Mouse (Mus musculus) leukemia stem cell, adult 10-12 weeks (primary cell): Measurements from ENCODE around the gene Vmn2r111. TPM values are rescaled to one million over a fixed set of nuclear protein-coding genes. Genes with fewer than 3 reads are reported as not detected.

Source experiments
- polyA plus RNA-seq: library from polyadenylated mRNA; stranded (reverse); fragments of >175 nt; gene quantifications from 2 replicates; pipeline ENCODE4 v1.2.3, GENCODE M21; 2012; ENCODE audit warnings: low replicate concordance

Gene Vmn2r111
- polyA plus RNA-seq: not detected in 2 replicates

DNA sequence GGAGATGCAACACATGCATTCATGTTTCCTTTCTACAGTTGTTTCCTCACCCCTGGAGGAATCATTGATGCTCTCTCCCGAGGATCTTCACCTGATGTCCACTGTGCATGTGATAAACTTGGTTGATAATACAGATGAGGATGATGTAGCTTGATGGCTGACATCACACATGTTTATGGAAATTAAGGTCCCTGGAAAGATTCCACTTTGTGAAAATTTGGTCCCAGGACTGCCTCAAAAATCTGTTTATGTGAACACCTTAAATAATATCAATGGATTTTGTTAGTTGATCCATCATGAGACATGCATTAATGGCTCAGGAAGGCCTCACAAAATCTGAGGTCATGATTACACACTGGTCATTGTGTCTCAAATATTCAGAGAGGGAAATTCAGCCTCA lies at the start of gene Vmn2r111:
Gene Vmn2r111, minus strand, starts transcription at position 101 of the 400 bp plus-strand sequence.

DNA sequence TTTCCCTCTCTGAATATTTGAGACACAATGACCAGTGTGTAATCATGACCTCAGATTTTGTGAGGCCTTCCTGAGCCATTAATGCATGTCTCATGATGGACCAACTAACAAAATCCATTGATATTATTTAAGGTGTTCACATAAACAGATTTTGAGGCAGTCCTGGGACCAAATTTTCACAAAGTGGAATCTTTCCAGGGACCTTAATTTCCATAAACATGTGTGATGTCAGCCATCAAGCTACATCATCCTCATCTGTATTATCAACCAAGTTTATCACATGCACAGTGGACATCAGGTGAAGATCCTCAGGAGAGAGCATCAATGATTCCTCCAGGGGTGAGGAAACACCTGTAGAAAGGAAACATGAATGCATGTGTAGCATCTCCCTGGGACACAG lies 27.4 kb upstream of the Vmn2r111 start, which contains the start of gene Vmn2r112:
Gene Vmn2r112, plus strand, starts transcription at position 301 of the 400 bp plus-strand sequence.

Other genes with a start within 250 kb of the Vmn2r111 start
- gene Zfp944, start 212.1 kb downstream of the Vmn2r111 start, polyA plus RNA-seq: 0.14 and 1.1 TPM in 2 replicates
- gene Zfp758, start 212.0 kb downstream of the Vmn2r111 start, polyA plus RNA-seq: 0.11 TPM in 1 of 2 replicates, not detected in the other
- 8.8 and 15.0 TPM in 2 replicates for gene Zfp946, start 149.3 kb downstream of the Vmn2r111 start, polyA plus RNA-seq
- gene Vmn2r112, start 27.5 kb upstream of the Vmn2r111 start, polyA plus RNA-seq: 0.03 TPM in 1 of 2 replicates, not detected in the other